Mouse (Mus musculus): ENCODE results near the gene Defb22.

GRCm38 (mm10) chr2:152481726-152482125 lies 8.2 kb downstream of the Defb22 start:
- TF ChIP-seq USF1 (IDR thresholded peaks at IDR 0.05; ENCODE audit: low read depth): no peak
- TF ChIP-seq TCF3 (IDR thresholded peaks at IDR 0.05; ENCODE audit: insufficient read length, low read depth): no peak
- TF ChIP-seq POLR2A (IDR thresholded peaks at IDR 0.05; ENCODE audit: insufficient read length, low read depth): no peak
- TF ChIP-seq E2F4 (IDR thresholded peaks at IDR 0.05; ENCODE audit: insufficient read depth): no peak
- TF ChIP-seq SRF (IDR thresholded peaks at IDR 0.05; ENCODE audit: control insufficient read depth, insufficient read length, low read depth): no peak

Data from myocyte (in vitro differentiated cells).